Mouse (Mus musculus) heart, adult 9 months (tissue): ENCODE data around the gene Atl1.
A peak's percentile ranks its signal among the peaks of the same experiment; 100 is the strongest.

Source experiments
- DNase-seq, 2 experiments: peaks; one replicate each; pipeline ENCODE4 v3.0.0; 2022; ENCODE audit warnings: low spot score in 2 of 2

Atl1 gene

GRCm38 (mm10) chr12:70015936-70016335 is 123.5 kb downstream of the Atl1 start:
- DNase-seq, result peak in 1 of 2 experiments; percentile 10
